ENCODE assay signal across 19 mouse cellular contexts in genomic region chr7:136880386-136880785, GRCm38 (mm10). TPM values are rescaled to one million over a fixed set of nuclear protein-coding genes. Genes with fewer than 3 reads are reported as not detected.
DNase-seq lines count a peak whose midpoint lies in the region; ATAC-seq lines count a peak whose summit lies in the region.
"Had no signal": no experiment of that assay in that cellular context is flagged by ENCODE, and none has a peak within 500 bp of the region (broad histone marks: within the 10 kb centered on the region; RNA-seq: fewer than 3 reads in every experiment).

No protein-coding gene starts in this region.

- WGBS in heart, embryonic 11.5 days (ENCODE audit: insufficient replicate concordance): 89% methylated on average over 4 of the region's 4 CpGs
- WGBS in intestine, embryonic 15.5 days: 71% methylated on average over 4 of the region's 4 CpGs

- H3K4me2 ChIP-seq in heart, embryonic 11.5 days: no peak overlapping the region
- H3K4me2 ChIP-seq in intestine, embryonic 15.5 days (replicated peaks): no peak overlapping the region
- H3K4me2 ChIP-seq: hindbrain, embryonic 14.5 days; liver, embryonic 11.5 days; midbrain, embryonic 15.5 days; neural tube, embryonic 12.5 days had no signal

- peak; percentile 31 for DNase-seq in heart, adult 8-10 months (ENCODE audit: low spot score)
- peak; percentile 13 for DNase-seq in lung, postnatal 14 days
- DNase-seq in lung, postnatal 25 days (ENCODE audit: low spot score): no peak
- peak; percentile 22 for DNase-seq in gastrocnemius, postnatal 10 days
- peak; percentile 13 to 79 for DNase-seq in left cerebral cortex, postnatal 25 days (ENCODE audit: low spot score in 2 of 2)
- DNase-seq: cerebellum, postnatal 10 days; kidney, adult 18-20 months had no signal

- no peaks in the 10 kb centered on the region for H3K9me3 ChIP-seq in heart, embryonic 11.5 days (replicated peaks; ENCODE audit: control insufficient read depth, low read length)
- no peaks in the 10 kb centered on the region for H3K9me3 ChIP-seq in intestine, embryonic 15.5 days
- H3K9me3 ChIP-seq: embryonic facial prominence, embryonic 10.5 days; midbrain, embryonic 15.5 days; neural tube, embryonic 12.5 days had no signal

- H3K36me3 ChIP-seq in heart, embryonic 11.5 days (ENCODE audit: control insufficient read depth, insufficient read depth, low read length): no peaks in the 10 kb centered on the region
- H3K36me3 ChIP-seq in intestine, embryonic 15.5 days: no peaks in the 10 kb centered on the region
- H3K36me3 ChIP-seq: embryonic facial prominence, embryonic 10.5 days; midbrain, embryonic 15.5 days; neural tube, embryonic 12.5 days had no signal

- no peak overlapping the region for H3K27ac ChIP-seq in heart, embryonic 11.5 days (ENCODE audit: low read depth, low read length)
- no peak overlapping the region for H3K27ac ChIP-seq in intestine, embryonic 15.5 days
- H3K27ac ChIP-seq: embryonic facial prominence, embryonic 10.5 days; heart, adult 2 months; hindbrain, embryonic 14.5 days; macrophage; midbrain, embryonic 15.5 days; neural tube, embryonic 12.5 days had no signal

- peaks cover 5% of the 10 kb centered on the region for H3K27me3 ChIP-seq in heart, embryonic 11.5 days (ENCODE audit: control insufficient read depth, insufficient read depth, low read length)
- H3K27me3 ChIP-seq in intestine, embryonic 15.5 days (replicated peaks): no peaks in the 10 kb centered on the region
- H3K27me3 ChIP-seq: midbrain, embryonic 15.5 days; neural tube, embryonic 12.5 days had no signal

- H3K4me1 ChIP-seq in heart, embryonic 11.5 days (ENCODE audit: control insufficient read depth, insufficient read depth, low read length): no peaks in the 10 kb centered on the region
- no peaks in the 10 kb centered on the region for H3K4me1 ChIP-seq in intestine, embryonic 15.5 days (replicated peaks)
- H3K4me1 ChIP-seq: embryonic facial prominence, embryonic 10.5 days; midbrain, embryonic 15.5 days; neural tube, embryonic 12.5 days had no signal

- ATAC-seq in heart, embryonic 11.5 days (replicated peaks; ENCODE audit: insufficient number of reproducible peaks, low FRiP score, low TSS enrichment): no peak
- no peak for ATAC-seq in granulocyte monocyte progenitor cell, adult 5-6 weeks (replicated peaks; ENCODE audit: poor library complexity, severe bottlenecking)
- no peak for ATAC-seq in intestine, embryonic 15.5 days
- ATAC-seq: activated CD4-positive, CD25-positive, alpha-beta regulatory T cell, adult 4 months; CD4-positive, CD25-positive, alpha-beta regulatory T cell, adult 4 months; midbrain, embryonic 15.5 days had no signal

- H3K4me3 ChIP-seq in heart, embryonic 11.5 days (ENCODE audit: low read depth, low read length): no peak overlapping the region
- H3K4me3 ChIP-seq in intestine, embryonic 15.5 days (replicated peaks): no peak overlapping the region
- H3K4me3 ChIP-seq: embryonic facial prominence, embryonic 10.5 days; heart, adult 2 months; midbrain, embryonic 15.5 days; neural tube, embryonic 12.5 days had no signal

- H3K9ac ChIP-seq in heart, embryonic 11.5 days (ENCODE audit: low read depth, low read length): no peak overlapping the region
- no peak overlapping the region for H3K9ac ChIP-seq in intestine, embryonic 15.5 days
- H3K9ac ChIP-seq: hindbrain, embryonic 14.5 days; midbrain, embryonic 15.5 days; neural tube, embryonic 12.5 days had no signal

- intact Hi-C loops in left cerebral cortex, postnatal 25 days (cut with DNase I): no loop called here

RNA-seq across cellular contexts. Expression of gene Mgmt, which starts 14.0 kb away (rescaled TPM):
- total RNA-seq in heart, adult 8-10 months (2022): 1 to 10 TPM; 4.8 to 6.6 (median 5.6) TPM
- 5.5 and 5.6 TPM in 2 replicates for polyA plus RNA-seq in heart, embryonic 11.5 days (2014; fragmentation: Nextera tagmentation; extraction: Ambion mirVana)
- total RNA-seq in gastrocnemius, postnatal 10 days (2021): 1 to 10 TPM; 1.7 to 2.1 TPM
- under 1 TPM; 0.78 to 0.87 TPM for total RNA-seq in left cerebral cortex, postnatal 25 days (2021)
- 3.8 and 4.0 TPM in 2 replicates for total RNA-seq in granulocyte monocyte progenitor cell, adult 5-6 weeks (2014; fragmentation: Nextera tagmentation)
- 0.98 and 1.6 TPM in 2 replicates for total RNA-seq in granulocyte monocyte progenitor cell, adult 5-6 weeks (2017)
- 5.2 and 6.2 TPM in 2 replicates for polyA plus RNA-seq in intestine, embryonic 15.5 days (2015; fragmentation: Nextera tagmentation; extraction: Ambion mirVana)
